Mouse (Mus musculus): ENCODE results near the gene Spns2.

Gene Spns2

DNA sequence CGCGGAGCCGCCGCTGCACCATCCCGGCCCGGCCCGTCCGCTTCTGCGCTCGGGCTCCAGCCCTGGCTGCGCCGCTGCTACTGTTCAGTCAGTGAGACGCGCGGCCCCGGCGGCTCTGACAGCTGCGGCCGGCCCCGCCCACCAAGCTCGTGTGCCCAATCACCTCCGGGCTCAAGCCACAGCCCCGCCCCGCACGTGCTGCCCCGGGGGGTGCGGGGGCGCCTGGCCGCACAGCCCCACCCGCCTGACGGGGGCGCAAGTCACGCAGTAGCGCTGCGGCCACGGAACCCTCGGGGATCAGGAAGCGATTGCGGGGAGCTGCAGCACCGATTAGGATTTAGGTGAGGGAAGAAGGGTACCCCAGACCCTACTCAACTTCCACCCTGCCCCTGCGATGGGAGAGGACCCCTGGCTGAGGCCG, at the start of gene Spns2:
TSS of gene Spns2 (minus strand) at position 24 of the 421 bp plus-strand sequence.
- peak; percentile 86 to 89 for DNase-seq

- no peak for DNase-seq
These were observed 49.1 kb upstream of the Spns2 start for GRCm38 (mm10) chr11:72538811-72539210.

DNA sequence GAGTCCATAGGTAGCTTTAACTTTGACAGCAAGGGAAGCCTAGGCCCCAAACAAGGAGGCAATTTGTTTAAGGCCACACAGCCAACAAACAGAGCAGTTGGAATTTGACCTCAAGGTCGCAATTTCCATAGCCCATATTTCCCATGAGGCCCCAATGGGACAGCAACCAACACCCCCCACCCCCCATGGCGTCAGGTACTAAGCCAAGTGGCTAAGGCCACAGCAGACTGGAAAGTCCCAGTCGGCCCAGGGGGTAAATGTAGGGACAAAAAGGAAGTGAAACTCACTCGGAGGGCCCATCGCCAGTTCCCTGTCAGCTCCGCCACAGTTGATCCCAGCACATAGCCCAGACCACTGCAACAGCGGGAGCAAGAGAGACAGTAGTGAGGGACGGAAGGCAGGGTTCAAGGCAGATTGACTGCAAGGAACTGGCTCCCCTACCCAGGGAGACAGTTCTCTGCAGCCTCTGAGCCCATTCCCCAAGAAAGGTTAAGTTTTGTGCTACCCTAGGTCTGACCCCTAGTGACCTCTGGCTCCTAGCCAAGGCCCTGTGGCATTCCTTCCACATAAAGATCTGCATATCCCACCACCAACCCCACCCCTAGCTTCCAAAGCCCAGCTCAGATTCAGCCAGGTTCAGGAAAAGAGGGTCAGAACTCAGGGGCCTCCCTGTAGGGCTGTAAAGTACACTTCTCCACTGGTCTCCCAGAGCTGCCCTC, 48.5 kb upstream of the Spns2 start:
- no peak for DNase-seq

- no peak for DNase-seq
These were observed 47.8 kb upstream of the Spns2 start for GRCm38 (mm10) chr11:72537503-72537902.

DNA sequence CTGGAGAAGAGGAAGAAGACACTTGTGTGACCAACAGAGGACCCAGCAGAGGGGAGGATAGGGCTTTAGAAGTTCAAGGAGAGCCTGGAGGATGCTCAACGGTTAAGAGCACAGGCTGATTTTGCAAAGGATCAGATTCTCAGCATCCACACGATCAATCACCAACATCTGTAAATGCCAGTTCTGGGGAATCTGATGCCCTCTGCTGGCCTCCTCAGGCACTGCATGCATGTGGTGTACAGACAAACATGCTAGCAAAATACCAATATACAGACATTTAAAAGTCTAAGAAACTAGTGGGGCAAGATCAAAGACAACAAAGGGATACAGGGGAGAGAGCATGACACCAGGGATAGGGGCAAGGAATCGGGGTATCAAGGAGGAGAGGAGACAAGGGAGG, 45.8 kb upstream of the Spns2 start:
- DNase-seq = peak; percentile 31 to 49

- no peak for DNase-seq
These were observed 43.2 kb upstream of the Spns2 start for GRCm38 (mm10) chr11:72532890-72533289.

GRCm38 (mm10) chr11:72531632-72532031, 41.9 kb upstream of the Spns2 start:
- no peak for DNase-seq

- no peak for DNase-seq
These were observed 41.4 kb upstream of the Spns2 start for GRCm38 (mm10) chr11:72531144-72531543.

DNA sequence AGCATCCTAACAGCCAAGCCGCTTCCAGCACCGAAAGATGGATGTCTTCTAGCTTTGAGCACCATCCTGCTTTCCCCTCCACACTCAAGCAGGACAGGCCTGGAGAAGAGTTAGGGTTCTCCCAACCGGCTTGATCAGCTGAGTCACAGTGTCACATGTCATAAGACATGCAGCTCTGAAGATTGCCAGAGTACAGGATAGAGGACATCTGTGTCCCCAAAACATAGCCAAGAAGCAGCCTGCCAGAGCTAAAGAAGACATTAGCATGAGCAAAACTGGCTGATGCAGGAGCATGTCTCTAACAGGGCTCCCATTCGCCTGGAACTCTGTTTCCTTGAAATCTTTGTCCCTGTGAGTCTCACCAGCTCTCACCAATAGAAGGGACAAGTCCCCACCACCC, 36.5 kb upstream of the Spns2 start:
- no peak for DNase-seq

DNA sequence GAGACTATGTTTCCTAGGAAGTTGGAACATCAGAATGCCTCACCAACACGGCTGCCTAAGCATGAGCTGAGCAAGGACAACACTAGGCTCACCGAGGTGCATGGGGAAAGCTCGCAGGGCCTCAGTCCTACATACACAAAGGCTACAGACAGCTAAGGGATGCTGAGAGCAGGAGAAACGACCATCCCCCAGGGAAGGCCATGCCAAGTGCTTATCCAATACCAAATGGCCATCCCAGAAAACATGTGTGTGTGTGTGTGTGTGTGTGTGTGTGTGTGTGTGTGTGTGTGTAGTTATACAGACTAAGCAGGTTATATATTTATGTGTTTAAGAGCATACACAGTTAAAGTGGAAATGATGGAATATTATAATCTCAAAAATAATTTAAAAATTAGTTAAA, 34.0 kb upstream of the Spns2 start:
- no peak for DNase-seq

- DNase-seq = no peak
These were observed 32.9 kb upstream of the Spns2 start for GRCm38 (mm10) chr11:72522616-72523041.

GRCm38 (mm10) chr11:72521598-72522541, 32.2 kb upstream of the Spns2 start:
- DNase-seq = no peak

GRCm38 (mm10) chr11:72519895-72520294, 30.2 kb upstream of the Spns2 start:
- no peak for DNase-seq

GRCm38 (mm10) chr11:72519189-72519588, 29.5 kb upstream of the Spns2 start:
- no peak for DNase-seq

DNA sequence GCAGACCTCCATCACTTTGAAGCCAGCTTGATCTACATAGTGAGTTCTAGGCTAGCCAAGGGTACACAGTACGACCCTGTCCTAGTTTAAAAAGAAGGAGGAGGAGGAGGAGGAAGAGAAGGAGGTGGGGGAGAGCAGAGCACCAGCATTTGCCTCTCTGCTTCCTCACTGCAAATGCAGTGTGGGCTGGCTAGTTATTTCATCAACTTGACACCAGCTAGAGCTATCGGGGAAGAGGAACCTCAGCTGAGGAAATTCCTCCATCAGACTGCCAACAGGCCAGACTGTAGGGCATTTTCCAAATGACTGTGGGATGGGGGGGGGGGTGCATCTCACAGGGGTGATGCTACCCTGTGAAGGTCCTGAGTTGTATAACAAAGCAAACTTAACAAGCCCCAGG, 28.7 kb upstream of the Spns2 start:
- DNase-seq = no peak

GRCm38 (mm10) chr11:72514967-72515366, 25.3 kb upstream of the Spns2 start:
- no peak for DNase-seq

- DNase-seq = no peak
These were observed 18.9 kb upstream of the Spns2 start for GRCm38 (mm10) chr11:72508651-72509050.

DNA sequence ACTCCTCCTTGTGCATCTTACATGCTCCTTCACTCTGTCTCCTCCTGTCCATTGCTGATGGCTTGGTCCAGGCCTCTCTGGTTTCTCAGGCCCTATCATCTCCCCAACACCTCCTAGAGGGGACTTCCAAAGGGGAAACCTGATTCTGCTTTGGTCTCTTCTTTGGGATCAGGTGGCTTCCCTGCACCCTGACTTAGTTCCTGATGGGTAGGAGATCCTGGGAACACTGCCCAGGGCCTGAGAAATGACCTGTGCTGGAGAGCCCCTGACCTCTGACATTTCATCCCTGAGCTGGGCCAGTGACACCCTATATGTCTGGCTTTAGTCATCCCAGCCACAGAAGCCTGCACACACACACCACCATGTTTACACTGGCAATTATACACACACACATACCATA, 17.9 kb upstream of the Spns2 start:
- no peak for DNase-seq

DNA sequence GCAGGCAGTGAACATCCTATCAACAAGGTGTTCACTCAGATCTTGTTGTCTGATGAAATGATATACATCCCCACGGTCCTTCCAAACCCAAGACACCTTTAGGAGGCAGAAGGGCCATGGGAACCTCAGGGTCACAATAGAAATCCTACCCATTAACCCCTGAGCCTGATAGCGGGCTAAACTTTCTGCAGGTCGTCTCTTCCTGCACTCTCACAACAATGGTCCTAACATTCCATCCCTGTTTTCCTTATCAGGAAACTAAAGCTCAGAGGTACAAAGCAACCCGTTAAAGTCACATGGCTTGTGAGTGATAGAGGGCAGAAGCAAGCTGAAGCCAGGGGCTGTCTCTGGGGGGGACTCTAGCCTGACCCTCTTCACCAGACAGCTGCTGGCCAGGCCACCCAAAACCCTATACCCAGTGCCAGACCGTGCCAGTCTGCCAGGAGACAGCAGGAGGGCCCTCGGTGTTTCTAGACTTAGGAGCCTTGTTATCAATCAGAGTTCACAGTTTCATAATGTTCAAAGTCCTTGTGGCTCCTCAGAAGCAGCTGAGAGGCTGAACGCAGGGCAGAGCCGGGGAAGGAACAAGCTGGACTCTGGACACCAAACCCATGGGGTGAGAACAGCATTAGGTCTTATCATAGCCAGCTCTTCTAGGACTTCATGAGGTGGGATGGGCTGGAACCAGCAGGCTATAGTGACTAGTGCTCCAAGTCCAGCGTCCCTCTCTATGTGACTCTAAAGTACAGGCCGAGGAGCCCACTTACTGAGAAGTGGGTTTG, 14.5 kb upstream of the Spns2 start:
- DNase-seq = no peak

DNA sequence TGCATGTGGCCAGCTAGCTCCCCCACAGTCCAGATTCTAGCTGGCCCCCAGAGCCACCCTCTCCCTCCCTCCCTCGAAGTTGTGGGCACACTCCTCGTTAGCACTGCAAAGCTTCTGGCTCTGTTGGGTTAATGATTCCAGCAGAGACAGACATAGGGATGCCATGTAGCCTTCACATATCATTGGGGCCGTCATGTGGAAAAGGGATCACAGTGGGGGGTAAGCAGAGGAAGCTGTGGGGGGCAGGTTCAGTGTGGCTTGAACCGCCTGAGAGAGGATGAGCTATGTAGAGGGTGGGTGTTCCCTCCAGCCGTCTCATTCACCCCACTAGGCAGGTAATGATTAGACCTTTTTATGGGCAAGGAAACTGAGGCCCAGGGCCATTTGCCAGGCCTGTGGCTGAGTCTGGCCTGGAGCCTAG, 13.8 kb upstream of the Spns2 start:
- no peak for DNase-seq

GRCm38 (mm10) chr11:72502236-72502635, 12.5 kb upstream of the Spns2 start:
- no peak for DNase-seq

DNA sequence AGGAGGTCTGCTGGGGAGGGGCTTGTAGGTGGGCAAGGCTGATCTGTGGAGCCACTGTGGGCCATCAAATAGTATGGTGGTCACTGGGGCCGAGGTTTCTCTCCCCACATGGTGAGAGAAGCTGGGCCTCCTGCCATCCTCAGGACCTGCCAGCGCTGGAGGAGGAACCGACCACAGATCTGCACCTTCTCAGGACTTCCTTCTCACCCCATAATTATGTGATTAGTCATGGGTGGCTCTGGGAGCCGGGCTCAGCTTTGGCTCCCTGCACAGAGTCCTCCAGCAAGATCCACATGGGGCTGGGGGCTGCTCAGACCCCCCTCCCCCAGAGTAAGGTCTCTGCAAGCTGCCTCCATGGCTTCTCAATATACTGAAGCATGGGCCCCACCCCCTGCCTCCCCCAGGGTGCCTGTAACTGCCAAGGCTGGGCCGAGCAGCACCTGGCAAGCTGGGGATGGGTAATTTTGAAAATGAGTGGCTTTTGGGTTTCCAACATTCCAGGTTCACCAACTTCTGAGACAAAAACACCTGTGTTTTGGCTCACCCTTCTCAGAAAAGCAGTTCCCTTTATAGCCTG, 11.8 kb upstream of the Spns2 start:
- DNase-seq = no peak

- no peak for DNase-seq
These were observed 10.4 kb upstream of the Spns2 start for GRCm38 (mm10) chr11:72500139-72500538.
